Mouse (Mus musculus) gastrocnemius, adult 8-10 months (tissue): Measurements from ENCODE around the gene Ift122. TPM values are rescaled to one million over a fixed set of nuclear protein-coding genes. Genes with fewer than 3 reads are reported as not detected.
"Not testable (repeated sequence)": the region's sequence is repeated elsewhere in the genome, so short reads cannot be mapped to it uniquely, and the experiment has no call there.

ENCODE experiments used
- DNase-seq, 2 experiments: peaks; one replicate each; pipeline ENCODE4 v3.0.0; 2022; ENCODE audit warnings: low spot score in 2 of 2
- total RNA-seq, 4 experiments: library from RNA; stranded (reverse); gene quantifications; 2 replicates each; pipeline ENCODE4 v1.2.4; 2022

Ift122 gene
- 1 to 10 TPM; 3.3 to 4.9 (median 4.0) TPM for total RNA-seq

DNA sequence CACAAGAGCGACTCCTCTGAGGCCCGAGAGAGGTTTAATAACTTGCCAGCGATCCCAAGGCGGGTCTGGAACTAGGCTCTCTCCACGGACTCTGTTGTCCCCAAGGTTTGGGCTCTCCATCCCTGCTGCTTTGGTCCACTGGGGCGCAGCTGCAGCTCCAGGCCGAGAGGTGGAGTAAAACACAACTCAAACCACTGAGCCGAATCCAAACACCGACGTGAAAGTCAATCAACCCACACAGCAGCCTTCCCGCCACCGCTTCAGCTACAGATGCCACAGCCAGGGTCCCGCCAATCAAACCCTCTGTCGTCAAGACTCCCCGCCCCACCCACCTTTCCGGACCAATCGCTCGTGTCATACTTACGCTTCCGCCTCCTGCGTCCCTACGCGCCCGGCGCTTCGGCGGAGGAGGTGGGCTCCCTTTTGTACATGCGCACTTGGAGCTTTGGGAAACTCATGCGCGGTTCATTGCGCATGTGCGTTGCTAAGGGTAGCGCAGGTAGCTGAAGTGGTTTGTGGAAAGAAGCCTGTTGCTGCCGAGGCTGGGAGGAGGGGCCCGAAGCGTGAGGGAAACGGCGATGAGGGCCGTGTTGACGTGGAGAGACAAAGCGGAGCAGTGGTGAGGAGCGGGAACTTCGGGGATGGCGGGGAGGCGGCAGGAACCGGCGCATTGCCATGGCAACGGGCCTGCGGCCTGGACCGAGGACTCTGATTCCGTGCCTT, at the start of gene Ift122, which contains the start of gene Mbd4:
Gene Ift122, plus strand, starts transcription at position 380 of the 723 bp plus-strand sequence.
Gene Mbd4, minus strand, starts transcription at position 281 of the 723 bp plus-strand sequence.
- peak; percentile 96 to 98 for DNase-seq

- peak; percentile 31 to 55 for DNase-seq
Observed at GRCm38 (mm10) chr6:115803541-115804382, 49.5 kb upstream of the Ift122 start.

- no peak for DNase-seq
Observed at GRCm38 (mm10) chr6:115804432-115805192, 48.7 kb upstream of the Ift122 start.

GRCm38 (mm10) chr6:115807464-115808195, 45.6 kb upstream of the Ift122 start:
- no peak for DNase-seq

DNA sequence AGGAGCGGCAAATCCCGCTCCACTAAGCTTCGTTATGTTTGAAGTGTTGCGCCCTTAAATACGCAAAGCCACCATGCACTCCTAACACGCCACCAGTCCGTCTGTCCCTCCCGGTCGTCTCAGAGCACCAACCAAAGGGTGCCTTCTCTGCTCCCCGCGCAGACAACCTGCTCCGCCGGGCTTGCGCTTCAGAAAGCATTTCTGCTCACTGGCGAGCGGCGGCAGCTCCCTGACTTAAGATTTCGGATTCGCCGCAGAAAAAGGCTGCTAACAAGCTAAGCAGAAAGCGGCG, 45.1 kb upstream of the Ift122 start:
- no peak for DNase-seq

- DNase-seq = peak; percentile 78 to 82
Observed at GRCm38 (mm10) chr6:115808488-115809231, 44.6 kb upstream of the Ift122 start, which contains the start of gene Rpl32. TSS of gene Rpl32 (minus strand) at chr6:115808747.

DNA sequence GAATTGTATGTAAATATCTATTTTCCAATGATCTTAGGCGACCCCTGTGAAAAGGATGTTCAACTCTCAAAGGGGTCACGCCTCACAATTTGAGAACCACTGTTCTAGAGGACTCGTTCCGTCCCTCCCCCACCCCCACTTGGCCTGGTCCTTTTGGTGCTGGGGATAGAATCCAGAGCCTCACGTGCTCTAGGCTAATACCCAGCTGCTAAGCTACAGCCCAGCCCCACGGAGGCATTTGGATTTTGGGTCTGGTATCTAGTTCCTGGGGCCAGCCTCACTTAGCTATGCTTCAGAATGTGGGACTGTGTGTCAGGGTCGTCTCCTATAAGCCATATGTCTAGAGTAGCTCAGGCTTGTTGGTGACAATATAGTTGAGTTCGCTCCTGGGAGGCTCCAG, 41.7 kb upstream of the Ift122 start:
- DNase-seq = no peak

DNA sequence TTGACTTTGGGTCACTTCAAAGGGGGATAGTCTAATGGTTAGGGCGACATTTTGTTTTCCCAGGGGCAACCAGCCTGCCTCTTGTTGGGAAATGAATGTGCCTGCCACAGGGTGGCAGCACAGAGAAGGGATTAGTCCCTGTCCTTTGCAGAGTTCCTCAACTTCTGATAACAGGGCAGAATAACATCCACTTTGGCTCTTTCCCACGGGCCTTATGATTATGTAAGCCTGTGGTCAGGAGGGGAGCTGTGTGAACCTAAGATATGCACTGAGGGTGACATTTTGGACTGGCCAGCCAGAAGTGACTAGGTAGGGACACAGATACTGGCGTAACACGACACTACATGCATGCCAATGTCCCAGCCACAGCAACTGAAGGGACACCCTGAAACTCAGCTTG, 39.2 kb upstream of the Ift122 start:
- peak; percentile 53 to 66 for DNase-seq

DNA sequence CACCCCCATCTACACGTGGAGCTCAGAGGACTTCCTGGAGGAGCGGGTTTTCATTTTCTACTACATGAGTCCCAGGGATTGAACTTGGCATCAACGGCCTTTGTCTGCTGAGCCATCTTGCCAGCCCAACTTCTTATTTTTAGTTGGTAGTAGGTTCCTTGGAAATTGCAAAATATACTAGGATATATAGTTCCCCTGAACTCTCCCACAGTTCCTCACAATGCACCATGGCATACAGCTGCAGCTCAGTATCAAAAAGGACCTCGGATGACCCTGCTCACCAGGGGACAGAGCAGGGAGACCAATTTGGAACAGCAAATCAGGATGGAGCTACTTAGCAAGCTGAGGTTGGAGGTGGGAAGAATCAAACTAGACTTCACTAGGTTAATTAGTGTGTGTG, 38.2 kb upstream of the Ift122 start:
- no peak for DNase-seq

DNA sequence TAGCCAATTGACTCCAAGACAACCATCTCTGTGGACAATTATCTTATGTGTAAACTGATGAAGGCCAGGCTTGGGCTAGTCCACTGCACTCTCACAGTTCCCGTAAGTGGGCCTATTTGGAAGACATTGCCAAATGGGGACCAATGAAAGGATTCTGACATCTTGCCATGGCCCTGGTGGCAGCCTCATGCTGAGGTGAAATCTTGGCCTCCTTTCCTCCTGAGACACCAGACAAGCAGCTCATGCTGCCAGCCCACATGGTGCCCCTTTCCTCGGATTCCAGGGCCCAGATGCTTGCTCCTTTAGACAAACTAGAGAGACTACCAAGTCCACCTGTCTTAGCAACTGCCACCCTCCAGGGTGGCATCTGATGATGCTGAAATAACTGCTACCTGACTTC, 35.1 kb upstream of the Ift122 start:
- DNase-seq = no peak

GRCm38 (mm10) chr6:115821216-115821993, 31.9 kb upstream of the Ift122 start:
- no peak for DNase-seq

DNA sequence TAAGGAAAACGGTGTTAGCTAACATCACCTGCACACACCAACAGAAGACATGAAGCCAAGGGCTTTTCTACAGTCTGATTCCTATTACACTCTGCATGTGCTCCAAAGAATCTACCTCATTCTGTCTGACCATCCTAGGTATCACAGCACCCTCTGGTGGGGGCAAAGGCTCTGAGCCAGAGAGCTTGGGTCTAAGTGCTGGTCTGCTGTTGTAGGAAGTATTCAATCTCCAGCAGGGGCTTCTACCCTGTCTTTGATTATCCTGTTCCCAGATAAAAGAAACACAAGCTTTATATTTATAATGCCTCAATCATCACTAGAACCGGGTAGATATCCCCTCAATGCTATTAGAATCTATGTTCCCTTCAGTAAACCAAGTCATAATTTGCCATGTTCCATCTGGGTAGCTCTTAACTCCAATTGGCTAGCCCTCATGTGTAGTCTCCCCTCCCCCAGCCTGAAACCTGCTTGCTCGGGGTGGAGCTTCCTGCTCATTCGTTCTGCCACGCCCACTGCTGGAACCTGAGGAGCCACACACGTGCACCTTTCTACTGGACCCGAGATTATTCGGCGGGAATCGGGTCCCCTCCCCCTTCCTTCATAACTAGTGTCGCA, 29.3 kb upstream of the Ift122 start:
- not testable (repeated sequence) for DNase-seq

DNA sequence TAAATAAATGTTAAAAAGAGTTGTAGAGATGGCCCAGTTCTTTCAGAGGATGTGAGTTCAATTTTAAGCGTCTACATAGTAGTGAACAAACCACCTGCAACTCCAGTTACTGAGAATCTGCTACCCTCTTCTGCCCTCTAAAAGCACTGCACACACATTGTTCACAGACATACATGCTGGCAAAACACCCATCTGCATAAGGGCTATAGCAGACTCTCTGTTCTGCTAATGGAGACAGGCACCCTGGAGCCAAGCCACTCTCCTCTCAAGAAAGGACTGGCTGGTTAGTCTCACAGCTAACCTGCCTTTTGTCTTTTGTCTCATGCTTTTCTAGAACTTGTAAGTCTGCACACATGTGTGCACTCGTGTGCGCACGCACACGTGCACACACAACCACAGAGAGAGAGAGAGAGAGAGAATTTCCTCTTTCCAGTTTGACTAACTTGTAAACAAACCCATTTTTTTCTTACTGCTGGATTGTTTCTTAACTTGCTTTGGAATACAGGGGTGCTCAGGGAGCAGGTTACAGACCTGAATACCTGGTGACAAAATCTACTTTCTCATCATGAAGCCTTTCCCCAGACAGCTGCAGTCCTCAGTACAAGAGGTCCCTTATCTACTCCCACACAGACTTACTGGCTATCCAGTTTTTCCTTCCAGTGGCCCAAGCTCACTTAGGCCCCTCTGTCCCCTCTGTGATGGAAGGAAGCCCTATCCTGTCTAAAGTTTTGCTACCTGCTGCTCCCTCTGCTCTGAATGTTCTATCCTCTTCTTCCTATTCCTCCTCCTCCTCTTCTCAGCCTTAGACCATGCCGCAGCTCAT, 22.3 kb upstream of the Ift122 start:
- no peak for DNase-seq

DNA sequence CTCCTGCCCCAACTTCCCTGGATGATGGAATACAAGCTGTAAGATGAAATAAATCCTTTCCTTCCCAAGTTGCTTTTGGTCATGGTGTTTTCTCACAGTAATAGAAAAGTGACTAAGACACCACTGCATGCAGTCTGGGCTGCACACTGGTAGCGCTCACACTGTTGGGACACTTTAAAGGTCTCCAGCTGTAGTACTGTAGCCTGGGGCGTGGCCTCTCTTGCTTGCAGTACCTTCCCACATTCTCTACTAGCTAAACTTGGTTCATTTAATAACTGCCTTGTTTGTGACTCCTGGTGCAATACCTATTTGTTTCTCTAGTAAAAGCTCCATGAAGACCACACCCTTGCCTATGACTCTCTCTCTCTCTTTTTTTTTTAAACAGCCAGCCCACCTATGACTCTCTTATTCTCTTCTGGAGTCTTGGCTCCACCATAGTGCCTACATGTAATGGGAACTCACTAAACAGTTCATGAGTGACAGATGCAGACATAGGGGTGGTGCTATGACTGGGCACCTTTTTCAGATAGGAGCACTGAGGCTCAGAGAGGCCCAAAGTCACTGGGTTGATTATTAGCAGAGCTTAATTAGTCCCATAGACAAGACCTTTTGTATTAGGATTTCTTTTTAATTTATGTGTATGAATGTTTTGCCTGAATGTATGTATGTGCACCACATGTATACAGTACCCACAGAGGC, 21.0 kb upstream of the Ift122 start:
- no peak for DNase-seq

DNA sequence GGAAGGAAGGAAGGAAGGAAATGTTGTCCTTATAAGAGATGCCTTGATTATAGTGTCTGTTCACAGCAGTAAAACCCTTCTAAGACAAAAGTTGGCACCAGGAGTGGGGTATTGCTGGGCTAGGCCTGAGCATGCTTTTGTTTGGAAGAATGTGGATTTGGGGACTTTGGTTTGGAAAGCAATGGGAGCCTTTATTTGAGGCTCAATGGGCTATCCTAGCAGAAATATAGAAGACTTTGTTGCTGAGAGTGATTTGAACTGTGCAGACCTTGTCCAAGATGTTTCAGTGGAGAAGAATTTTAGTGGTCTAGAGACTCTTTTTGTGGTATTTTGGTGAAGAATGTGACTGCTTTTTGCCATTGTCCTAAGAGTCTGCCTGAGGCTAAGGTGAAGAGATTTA, 19.4 kb upstream of the Ift122 start:
- no peak for DNase-seq

- DNase-seq = peak in 1 of 2 experiments; percentile 28
Observed at GRCm38 (mm10) chr6:115838161-115838597, 15.1 kb upstream of the Ift122 start, which contains the start of gene Efcab12. TSS of gene Efcab12 (minus strand) at chr6:115838412.

DNA sequence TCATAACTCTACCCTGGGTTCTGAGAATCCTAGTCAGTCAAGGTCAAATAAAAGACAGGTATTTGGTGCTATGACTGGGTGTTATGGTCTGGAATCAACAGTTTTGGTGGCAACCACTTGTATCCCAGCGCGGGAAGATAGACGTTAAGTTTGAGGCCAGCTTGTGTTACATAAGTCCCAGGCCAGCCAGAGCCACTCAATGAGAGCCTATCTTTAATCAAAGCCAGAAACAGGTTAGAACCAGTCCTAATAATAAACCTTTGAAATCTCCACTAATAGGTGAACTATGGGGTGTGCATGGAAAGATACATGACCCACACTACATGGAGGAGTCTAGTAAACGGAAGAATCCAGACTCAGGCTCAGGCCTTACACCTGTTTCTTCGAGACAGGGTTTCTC, 14.5 kb upstream of the Ift122 start:
- DNase-seq = no peak

- no peak for DNase-seq
Observed at GRCm38 (mm10) chr6:115845006-115845405, 8.3 kb upstream of the Ift122 start.
